Mouse (Mus musculus) liver, adult 2 months (tissue): ENCODE measurements around the gene Ctdspl.

Experiments used
- CTCF ChIP-seq: fragments of 200-500 bp; IDR thresholded peaks from 2 replicates; pipeline ENCODE4 v1.5.1; 2011; ENCODE audit warnings: low read depth, low read length, control low read depth
- POLR2A ChIP-seq: fragments of 200-500 bp; IDR thresholded peaks from 2 replicates; pipeline ENCODE4 v1.6.1; 2011; ENCODE audit warnings: low read length, control low read depth; ENCODE audit not compliant: insufficient read depth; ENCODE audit errors: extremely low read depth

DNA sequence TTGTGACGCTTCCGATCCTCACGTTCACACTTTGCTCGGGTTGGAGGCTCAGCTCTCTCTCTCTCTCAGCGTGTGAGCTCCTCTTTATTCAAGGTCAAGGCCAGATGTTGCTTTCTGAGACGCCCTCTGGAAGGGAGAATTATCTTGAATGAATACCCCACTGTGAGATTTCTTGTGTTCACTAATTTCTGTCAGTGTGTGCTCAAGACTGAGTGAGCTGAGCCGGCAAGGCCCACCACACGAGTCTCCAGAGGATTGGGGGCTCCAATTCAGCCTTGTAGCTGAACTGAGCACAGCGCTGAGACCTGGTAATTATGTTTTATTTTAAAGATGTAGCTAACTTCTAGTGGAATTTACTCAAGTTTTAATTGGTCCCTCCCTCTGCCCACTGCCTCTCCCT is 106.3 kb downstream of the Ctdspl start:
- no peak for TF ChIP-seq CTCF
- TF ChIP-seq POLR2A: no peak
